13 mouse cellular contexts compared by ENCODE assay signal in the genomic region with DNA sequence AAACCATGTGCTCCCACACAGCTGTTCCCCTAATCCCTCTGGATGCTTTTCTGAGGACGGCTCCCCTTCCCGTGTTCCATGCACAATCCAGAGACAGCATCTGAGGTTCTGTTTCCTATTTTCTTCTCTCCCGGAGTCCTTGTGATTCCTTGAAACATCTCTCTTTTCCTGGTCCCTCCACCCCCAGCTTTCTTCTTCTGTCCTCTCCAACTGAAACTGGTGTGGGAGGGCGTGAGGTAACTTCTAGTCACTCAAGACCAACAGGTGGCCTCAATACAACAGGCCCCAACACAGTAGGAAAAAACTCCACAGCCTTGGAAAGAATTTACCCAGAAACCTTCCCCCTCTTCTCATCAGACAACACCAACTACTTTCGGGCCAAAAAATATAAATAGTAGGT.
"Had no signal": no experiment of that assay in that cellular context is flagged by ENCODE, and none has a peak within 500 bp of the region (broad histone marks: within the 10 kb centered on the region; RNA-seq: fewer than 3 reads in every experiment).

No protein-coding gene starts in this region.

- DNase-seq: gastrocnemius, adult 2 months; gastrocnemius, postnatal 10 days; gastrocnemius, postnatal 25 days; heart, adult 18-20 months; heart, postnatal 10 days; heart, postnatal 4 days; kidney, adult 18-20 months; kidney, adult 8-10 months; kidney, postnatal 10 days; kidney, postnatal 25 days; kidney, postnatal 4 days; liver; liver, embryonic 13.5 days had no signal
